Mouse (Mus musculus) bone marrow macrophage, adult 2 months (primary cell): ENCODE data around the gene Ldhal6b.

Source experiments
- CTCF ChIP-seq: IDR thresholded peaks from 2 replicates; pipeline ENCODE4 v1.5.1; 2012; ENCODE audit warnings: low read depth, mild to moderate bottlenecking, low read length, moderate library complexity
- POLR2A ChIP-seq: IDR thresholded peaks from 2 replicates; pipeline ENCODE4 v1.6.1; 2012; ENCODE audit warnings: mild to moderate bottlenecking, low read depth, low read length, borderline replicate concordance

- TF ChIP-seq POLR2A (no peak), CTCF (no peak)
Observed at GRCm38 (mm10) chr17:5406566-5406965, 12.0 kb downstream of the Ldhal6b start.
